Mouse (Mus musculus): Measurements from ENCODE around the gene Rab23. TPM values are rescaled to one million over a fixed set of nuclear protein-coding genes. Genes with fewer than 3 reads are reported as not detected.
"Not testable (repeated sequence)": the region's sequence is repeated elsewhere in the genome, so short reads cannot be mapped to it uniquely, and the experiment has no call there.

The Rab23 gene
- polyA plus RNA-seq, 1 experiment from 2014 or later, result 2.3 TPM

DNA sequence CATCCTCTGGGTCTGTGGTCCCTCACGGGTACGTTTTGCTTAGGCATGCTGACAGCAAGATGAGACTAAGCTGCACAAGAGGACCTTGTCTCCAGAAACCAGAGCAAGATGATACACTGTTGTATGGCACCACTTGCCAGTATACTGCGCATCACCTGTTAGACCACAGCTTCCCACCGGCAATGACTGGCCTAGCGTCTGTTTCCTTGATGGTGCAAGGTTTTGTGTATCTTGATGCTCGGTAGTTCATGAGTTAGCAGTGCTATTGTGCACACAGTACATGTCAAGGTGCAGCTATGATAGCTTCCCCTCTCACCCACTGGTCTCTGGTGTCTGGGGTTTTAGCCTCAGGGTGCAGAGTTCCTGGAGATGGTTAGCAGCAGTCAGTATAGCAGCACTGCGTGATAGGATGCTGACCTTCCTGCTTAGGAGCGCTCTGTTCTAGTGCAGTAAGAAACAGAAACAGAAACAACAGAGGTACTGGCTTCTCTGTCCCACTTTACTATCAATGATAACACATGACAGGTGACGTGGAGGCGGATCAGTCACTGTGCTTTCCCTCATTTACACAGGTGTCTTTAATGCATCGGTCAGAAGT lies 19.1 kb downstream of the Rab23 start:
- TF ChIP-seq CTCF (IDR thresholded peaks at IDR 0.05; ENCODE audit: low read depth) (no peak), EP300 (IDR thresholded peaks at IDR 0.05; ENCODE audit: low read depth) (no peak)
- Histone ChIP-seq H3K27ac (ENCODE audit: low read depth) (no peak overlapping the region), H3K9ac (replicated peaks) (no peak overlapping the region), H3K36me3 (replicated peaks; ENCODE audit: insufficient read depth, low read length) (peaks cover 13% of the 10 kb centered on the region), H3K27me3 (ENCODE audit: insufficient read depth, low read length) (no peaks in the 10 kb centered on the region), H3K9me3 (ENCODE audit: low read length) (no peaks in the 10 kb centered on the region), H3K4me2 (ENCODE audit: low read depth, low read length) (no peak overlapping the region; the same call in 1 of the 2 replicates), H3K4me3 (ENCODE audit: low read depth, low read length) (no peak overlapping the region), H3K4me1 (ENCODE audit: insufficient read depth) (no peaks in the 10 kb centered on the region)
- DNase-seq, result no peak
- peak; percentile 18; the same call in 1 of the 2 replicates for ATAC-seq
- 76% methylated on average over 11 of the region's 11 CpGs for WGBS (ENCODE audit: insufficient replicate concordance)

DNA sequence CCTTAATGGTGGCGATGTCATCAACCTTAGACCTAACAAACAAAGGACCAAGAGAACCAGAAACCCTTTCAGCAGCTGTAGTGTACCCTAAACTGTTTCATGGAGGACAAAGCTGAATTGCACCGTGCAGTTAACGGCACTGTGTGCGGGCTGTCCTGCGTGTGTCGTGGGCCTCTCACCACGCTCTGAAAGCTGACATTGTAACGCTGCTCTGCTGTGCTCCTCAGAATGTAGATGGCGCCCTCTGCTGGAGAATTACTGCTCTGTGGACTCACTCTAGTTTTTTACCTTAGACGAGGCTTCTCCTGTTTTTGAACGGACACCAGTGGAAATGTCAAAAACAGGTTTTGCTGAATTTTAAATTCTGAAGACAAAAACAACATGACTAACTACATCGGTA lies 19.6 kb downstream of the Rab23 start:
- ATAC-seq, result peak; percentile 76
- no peak overlapping the region; the same call in 1 of the 2 replicates for H3K4me2 ChIP-seq (ENCODE audit: low read depth, low read length)
- no peaks in the 10 kb centered on the region for H3K4me1 ChIP-seq (ENCODE audit: insufficient read depth)
- DNase-seq, result peak; percentile 86
- H3K9ac ChIP-seq (replicated peaks), result no peak overlapping the region
- WGBS (ENCODE audit: insufficient replicate concordance), result 28% methylated on average over 12 of the region's 12 CpGs
- H3K36me3 ChIP-seq (replicated peaks; ENCODE audit: insufficient read depth, low read length), result peaks cover 13% of the 10 kb centered on the region
- H3K27me3 ChIP-seq (ENCODE audit: insufficient read depth, low read length), result no peaks in the 10 kb centered on the region
- TF ChIP-seq CTCF (IDR thresholded peaks at IDR 0.05; ENCODE audit: low read depth), result peak; percentile 97
- TF ChIP-seq EP300 (IDR thresholded peaks at IDR 0.05; ENCODE audit: low read depth), result no peak
- H3K4me3 ChIP-seq (ENCODE audit: low read depth, low read length), result no peak overlapping the region
- H3K27ac ChIP-seq (ENCODE audit: low read depth), result no peak overlapping the region
- no peaks in the 10 kb centered on the region for H3K9me3 ChIP-seq (ENCODE audit: low read length)

GRCm38 (mm10) chr1:33742903-33743302 lies 23.2 kb downstream of the Rab23 start:
- Histone ChIP-seq H3K36me3 (replicated peaks; ENCODE audit: insufficient read depth, low read length) (peaks cover 18% of the 10 kb centered on the region), H3K27me3 (ENCODE audit: insufficient read depth, low read length) (no peaks in the 10 kb centered on the region), H3K9ac (replicated peaks) (no peak overlapping the region), H3K4me3 (ENCODE audit: low read depth, low read length) (no peak overlapping the region), H3K4me2 (ENCODE audit: low read depth, low read length) (no peak overlapping the region), H3K27ac (ENCODE audit: low read depth) (no peak overlapping the region), H3K4me1 (ENCODE audit: insufficient read depth) (no peaks in the 10 kb centered on the region), H3K9me3 (ENCODE audit: low read length) (no peaks in the 10 kb centered on the region)
- DNase-seq (peak; percentile 65), ATAC-seq (0 out of 2 replicates have a peak, but pooled peaks have one; percentile 35)
- 23% methylated on average over 8 of the region's 8 CpGs for WGBS (ENCODE audit: insufficient replicate concordance)
- peak; percentile 91 for TF ChIP-seq CTCF (IDR thresholded peaks at IDR 0.05; ENCODE audit: low read depth)
- TF ChIP-seq EP300 (IDR thresholded peaks at IDR 0.05; ENCODE audit: low read depth), result no peak

DNA sequence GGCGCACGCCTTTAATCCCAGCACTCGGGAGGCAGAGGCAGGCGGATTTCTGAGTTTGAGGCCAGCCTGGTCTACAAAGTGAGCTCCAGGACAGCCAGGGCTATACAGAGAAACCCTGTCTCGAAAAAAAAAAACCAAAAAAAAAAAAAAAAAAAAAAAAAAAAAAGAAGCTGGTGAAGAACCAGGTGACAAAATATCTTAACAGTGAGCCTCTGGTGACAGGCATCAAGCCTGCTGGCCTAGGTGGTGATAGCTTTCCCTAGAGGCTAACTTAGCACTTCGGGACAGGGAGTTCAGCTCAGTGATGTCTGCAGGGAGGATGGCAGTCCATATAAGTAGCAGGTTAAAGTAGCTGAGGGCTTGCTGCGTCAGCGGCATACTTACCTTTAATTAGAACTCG lies 25.1 kb downstream of the Rab23 start:
- not testable (repeated sequence) for H3K9me3 ChIP-seq (ENCODE audit: low read length); H3K4me3 ChIP-seq (ENCODE audit: low read depth, low read length); H3K27me3 ChIP-seq (ENCODE audit: insufficient read depth, low read length); H3K27ac ChIP-seq (ENCODE audit: low read depth); H3K9ac ChIP-seq (replicated peaks); DNase-seq; H3K4me2 ChIP-seq (ENCODE audit: low read depth, low read length); ATAC-seq; H3K4me1 ChIP-seq (ENCODE audit: insufficient read depth)
- peaks cover 18% of the 10 kb centered on the region for H3K36me3 ChIP-seq (replicated peaks; ENCODE audit: insufficient read depth, low read length)
- WGBS (ENCODE audit: insufficient replicate concordance), result 90% methylated on average over 9 of the region's 9 CpGs

DNA sequence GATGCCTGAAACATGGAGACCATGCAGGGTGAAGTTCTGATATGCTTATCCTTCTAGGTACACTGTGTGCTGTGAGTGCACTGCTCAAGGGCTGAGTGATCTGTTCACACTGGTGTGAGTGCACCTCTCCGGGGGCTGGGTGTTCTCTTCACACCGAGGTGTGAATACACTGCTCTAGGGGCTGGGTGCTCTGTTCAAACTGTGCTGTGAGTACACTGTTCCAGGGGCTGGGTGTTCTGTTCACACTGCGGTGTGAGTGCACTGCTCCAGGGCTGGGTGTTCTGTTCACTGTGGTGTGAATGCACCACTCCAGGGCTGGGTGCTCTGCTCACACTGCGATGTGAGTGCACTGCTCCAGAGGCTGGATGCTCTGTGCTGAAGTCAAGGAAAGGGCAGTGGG lies 26.2 kb downstream of the Rab23 start:
- Histone ChIP-seq H3K9me3 (ENCODE audit: low read length) (no peaks in the 10 kb centered on the region), H3K4me1 (ENCODE audit: insufficient read depth) (no peaks in the 10 kb centered on the region), H3K27me3 (ENCODE audit: insufficient read depth, low read length) (no peaks in the 10 kb centered on the region), H3K27ac (ENCODE audit: low read depth) (no peak overlapping the region), H3K4me2 (ENCODE audit: low read depth, low read length) (no peak overlapping the region), H3K4me3 (ENCODE audit: low read depth, low read length) (no peak overlapping the region), H3K36me3 (replicated peaks; ENCODE audit: insufficient read depth, low read length) (peaks cover 11% of the 10 kb centered on the region; the same call in 1 of the 2 replicates), H3K9ac (replicated peaks) (no peak overlapping the region)
- 93% methylated on average over 4 of the region's 4 CpGs for WGBS (ENCODE audit: insufficient replicate concordance)
- ATAC-seq (no peak), DNase-seq (no peak)
- TF ChIP-seq EP300 (IDR thresholded peaks at IDR 0.05; ENCODE audit: low read depth), result no peak
- no peak for TF ChIP-seq CTCF (IDR thresholded peaks at IDR 0.05; ENCODE audit: low read depth)

- H3K4me1 ChIP-seq (ENCODE audit: insufficient read depth), result no peaks in the 10 kb centered on the region
- H3K9me3 ChIP-seq (ENCODE audit: low read length), result no peaks in the 10 kb centered on the region
- no peak overlapping the region for H3K27ac ChIP-seq (ENCODE audit: low read depth)
- no peak for TF ChIP-seq EP300 (IDR thresholded peaks at IDR 0.05; ENCODE audit: low read depth)
- no peak for TF ChIP-seq CTCF (IDR thresholded peaks at IDR 0.05; ENCODE audit: low read depth)
- peaks cover 11% of the 10 kb centered on the region; the same call in 1 of the 2 replicates for H3K36me3 ChIP-seq (replicated peaks; ENCODE audit: insufficient read depth, low read length)
- H3K27me3 ChIP-seq (ENCODE audit: insufficient read depth, low read length), result no peaks in the 10 kb centered on the region
- H3K9ac ChIP-seq (replicated peaks), result no peak overlapping the region
- no peak overlapping the region for H3K4me3 ChIP-seq (ENCODE audit: low read depth, low read length)
- WGBS (ENCODE audit: insufficient replicate concordance), result 94% methylated on average over 11 of the region's 11 CpGs
- no peak overlapping the region for H3K4me2 ChIP-seq (ENCODE audit: low read depth, low read length)
- DNase-seq (no peak), ATAC-seq (no peak)
These were observed 29.4 kb downstream of the Rab23 start for GRCm38 (mm10) chr1:33749109-33749508.

DNA sequence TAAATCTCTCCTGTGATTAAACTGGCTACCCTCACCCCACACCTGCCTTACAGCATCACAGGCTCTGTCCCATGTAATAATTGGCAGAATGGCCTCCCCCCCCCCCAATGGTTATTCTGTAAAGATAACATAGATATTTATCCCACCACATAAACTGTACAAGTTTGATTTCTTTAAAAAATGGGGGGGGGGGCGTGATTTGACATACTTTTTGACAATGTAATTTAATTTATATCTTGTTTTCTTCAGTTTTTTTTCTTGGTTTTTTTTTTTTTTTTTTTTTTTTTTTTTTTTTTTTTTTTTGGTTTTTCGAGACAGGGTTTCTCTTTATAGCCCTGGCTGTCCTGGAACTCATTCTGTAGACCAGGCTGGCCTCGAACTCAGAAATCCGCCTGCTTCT lies 30.0 kb downstream of the Rab23 start:
- H3K36me3 ChIP-seq (replicated peaks; ENCODE audit: insufficient read depth, low read length), result peaks cover 11% of the 10 kb centered on the region; the same call in 1 of the 2 replicates
- not testable (repeated sequence) for H3K4me3 ChIP-seq (ENCODE audit: low read depth, low read length); H3K9ac ChIP-seq (replicated peaks); H3K4me1 ChIP-seq (ENCODE audit: insufficient read depth); H3K27me3 ChIP-seq (ENCODE audit: insufficient read depth, low read length); H3K9me3 ChIP-seq (ENCODE audit: low read length); ATAC-seq; H3K4me2 ChIP-seq (ENCODE audit: low read depth, low read length); H3K27ac ChIP-seq (ENCODE audit: low read depth); DNase-seq
- 88% methylated on average over 3 of the region's 4 CpGs for WGBS (ENCODE audit: insufficient replicate concordance)
